13 mouse cellular contexts compared by ENCODE assay signal in the genomic region with DNA sequence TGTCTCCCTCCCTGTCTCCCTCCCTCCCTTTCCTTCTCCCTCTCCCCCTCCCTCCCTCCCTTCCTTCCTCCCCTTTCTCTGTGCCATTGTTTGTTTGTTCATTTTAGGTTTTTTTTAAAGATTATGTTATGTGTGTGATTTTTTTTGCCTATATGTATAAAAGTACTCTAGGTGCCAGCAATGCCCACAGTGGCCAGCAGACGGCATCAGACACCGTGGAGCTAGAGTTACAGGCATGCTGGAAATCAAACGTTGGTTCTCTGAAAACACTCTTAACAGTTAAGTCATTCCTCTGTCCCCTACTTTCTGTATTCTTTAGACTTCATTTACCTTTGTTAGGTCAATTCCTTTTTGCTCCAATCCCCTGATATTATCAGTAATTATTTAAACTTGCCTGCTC. TPM values are rescaled to one million over a fixed set of nuclear protein-coding genes. Genes with fewer than 3 reads are reported as not detected.
DNase-seq lines count a peak whose midpoint lies in the region; ATAC-seq and TF ChIP-seq lines count a peak whose summit lies in the region.
"Had no signal": no experiment of that assay in that cellular context is flagged by ENCODE, and none has a peak within 500 bp of the region (broad histone marks: within the 10 kb centered on the region; RNA-seq: fewer than 3 reads in every experiment).

No protein-coding gene starts in this region.

- H3K9me3 ChIP-seq in kidney, postnatal 0 days (replicated peaks; ENCODE audit: low read length) = no peaks in the 10 kb centered on the region
- H3K9me3 ChIP-seq in ES-E14 (ENCODE audit: control insufficient read depth, insufficient read depth, low read depth, low read length) = no peaks in the 10 kb centered on the region
- no peaks in the 10 kb centered on the region for H3K9me3 ChIP-seq in liver, postnatal 0 days (ENCODE audit: low read length)
- H3K9me3 ChIP-seq: lung, embryonic 15.5 days had no signal

- no peak overlapping the region for H3K4me2 ChIP-seq in kidney, postnatal 0 days (ENCODE audit: low read length)
- H3K4me2 ChIP-seq in liver, postnatal 0 days (ENCODE audit: low read depth, low read length) = no peak overlapping the region
- H3K4me2 ChIP-seq: lung, embryonic 15.5 days had no signal

- H3K27ac ChIP-seq in kidney, postnatal 0 days = no peak overlapping the region
- H3K27ac ChIP-seq in ES-E14 (ENCODE audit: insufficient read depth, low read depth, low read length, poor library complexity, severe bottlenecking) = no peak overlapping the region
- H3K27ac ChIP-seq in liver, postnatal 0 days (ENCODE audit: low read depth) = no peak overlapping the region
- H3K27ac ChIP-seq: lung, embryonic 15.5 days had no signal

- in situ Hi-C loops in ES-E14 (cut with MboI; ENCODE audit: low sequenced_read_pairs in 2 of 2, unreplicated experiment in 2 of 2) = loop anchor here in 1 of 2 experiments (10.0 to 25.0 kb wide), 2 partner anchors 301 to 481 kb away; no protein-coding TSS in a partner anchor

- TF ChIP-seq CTCF in kidney, postnatal 0 days (IDR thresholded peaks at IDR 0.05; ENCODE audit: low read depth) = peak; percentile 55; the same call in 1 of the 2 replicates
- peak; percentile 66 for TF ChIP-seq CTCF in liver, postnatal 0 days (IDR thresholded peaks at IDR 0.05; ENCODE audit: low read depth)

- H3K4me1 ChIP-seq in kidney, postnatal 0 days (replicated peaks; ENCODE audit: insufficient read depth, low read length) = no peaks in the 10 kb centered on the region
- no peaks in the 10 kb centered on the region for H3K4me1 ChIP-seq in ES-E14 (ENCODE audit: control insufficient read depth in 2 of 2, insufficient read depth in 2 of 2, low read length in 2 of 2, poor library complexity in 1 of 2)
- H3K4me1 ChIP-seq in liver, postnatal 0 days (ENCODE audit: insufficient read depth) = no peaks in the 10 kb centered on the region
- H3K4me1 ChIP-seq: lung, embryonic 15.5 days had no signal

- no peak overlapping the region for H3K9ac ChIP-seq in kidney, postnatal 0 days (ENCODE audit: low read depth, low read length)
- H3K9ac ChIP-seq in ES-E14 (ENCODE audit: insufficient read depth, low read depth, low read length, poor library complexity, severe bottlenecking) = no peak overlapping the region
- H3K9ac ChIP-seq in liver, postnatal 0 days (replicated peaks) = no peak overlapping the region
- H3K9ac ChIP-seq: lung, embryonic 15.5 days had no signal

- no peak for TF ChIP-seq EP300 in liver, postnatal 0 days (IDR thresholded peaks at IDR 0.05; ENCODE audit: low read depth)

- no peak for ATAC-seq in kidney, postnatal 0 days (replicated peaks; ENCODE audit: low FRiP score, low read depth)
- ATAC-seq in liver, postnatal 0 days = no peak
- ATAC-seq: inflammation-experienced regulatory T-cells, adult 6 months; midbrain, embryonic 16.5 days had no signal

- intact Hi-C loops in left cerebral cortex, postnatal 14 days (cut with DNase I) = no loop called here

- DNase-seq in kidney, postnatal 0 days (ENCODE audit: low spot score) = no peak
- DNase-seq in kidney, postnatal 10 days = no peak
- DNase-seq in A20 (ENCODE audit: low read depth, low spot score) = peak; percentile 28
- no peak for DNase-seq in ES-E14 (ENCODE audit: low read depth, low spot score)
- DNase-seq in liver, postnatal 0 days = no peak
- no peak for DNase-seq in frontal cortex, adult 2 months (ENCODE audit: extremely low spot score in 1 of 2, low spot score in 1 of 2)
- no peak for DNase-seq in left cerebral cortex, postnatal 14 days (ENCODE audit: low spot score in 2 of 2)
- DNase-seq: cerebellum, adult 11 months; embryo, embryonic 11 days; kidney, postnatal 4 days had no signal

- H3K27me3 ChIP-seq in kidney, postnatal 0 days (ENCODE audit: insufficient read depth, low read length) = peaks cover 10% of the 10 kb centered on the region
- H3K27me3 ChIP-seq in liver, postnatal 0 days (ENCODE audit: insufficient read depth, low read length) = peaks cover 13% of the 10 kb centered on the region

- no peaks in the 10 kb centered on the region for H3K36me3 ChIP-seq in kidney, postnatal 0 days (ENCODE audit: insufficient read depth, low read length)
- H3K36me3 ChIP-seq in ES-E14 (ENCODE audit: control insufficient read depth, insufficient read depth, low read length, poor library complexity, severe bottlenecking) = no peaks in the 10 kb centered on the region
- H3K36me3 ChIP-seq in liver, postnatal 0 days (replicated peaks; ENCODE audit: insufficient read depth, low read length) = no peaks in the 10 kb centered on the region
- H3K36me3 ChIP-seq: lung, embryonic 15.5 days had no signal

- WGBS in kidney, postnatal 0 days = 53% methylated on average over 3 of the region's 3 CpGs
- 49% methylated on average over 3 of the region's 3 CpGs for WGBS in liver, postnatal 0 days (ENCODE audit: insufficient replicate concordance)

- H3K4me3 ChIP-seq in kidney, postnatal 0 days (replicated peaks; ENCODE audit: low read depth, low read length) = no peak overlapping the region
- H3K4me3 ChIP-seq in ES-E14 (ENCODE audit: insufficient read depth in 1 of 2, low read depth in 1 of 2, low read length in 2 of 2, poor library complexity in 1 of 2, severe bottlenecking in 1 of 2) = no peak overlapping the region
- no peak overlapping the region for H3K4me3 ChIP-seq in liver, postnatal 0 days (ENCODE audit: low read depth, low read length)
- H3K4me3 ChIP-seq: lung, embryonic 15.5 days had no signal

TF ChIP-seq in ES-E14, 5 proteins besides CTCF, POLR2A, EP300 and RAD21:
- TF ChIP-seq ZNF384 (IDR thresholded peaks at IDR 0.05; ENCODE audit: low read depth, low read length) (no peak), ZC3H11A (IDR thresholded peaks at IDR 0.05; ENCODE audit: borderline replicate concordance, low read depth, low read length) (peak; percentile 40; the same call in 1 of the 2 replicates)

RNA-seq across cellular contexts. Expression of gene Supt3, which starts 33.2 kb away (rescaled TPM):
- polyA plus RNA-seq in kidney, postnatal 0 days (2015; fragmentation: Nextera tagmentation; extraction: Ambion mirVana) = 19.2 and 21.3 TPM in 2 replicates
- total RNA-seq in ES-E14 (2012; rRNA removed) = 3.9 and 4.9 TPM in 2 replicates
- 5.0 and 5.1 TPM in 2 replicates for polyA plus RNA-seq in liver, postnatal 0 days (2015; fragmentation: Nextera tagmentation; extraction: Ambion mirVana)
- polyA plus RNA-seq in frontal cortex, adult 2 months (2012; rRNA removed) = 7.9 and 8.3 TPM in 2 replicates
- 10 to 100 TPM; 12.6 to 13.6 TPM for total RNA-seq in left cerebral cortex, postnatal 14 days (2021)
